Mouse (Mus musculus): Measurements from ENCODE around the gene Olfr177.

The Olfr177 gene

GRCm38 (mm10) chr16:58874668-58875067 is at the start of gene Olfr177:
Gene Olfr177 (minus strand): TSS chr16:58874768.
- in situ Hi-C loops (cut with MboI; ENCODE audit: low sequenced_read_pairs), result no loop called here

- in situ Hi-C loops (cut with MboI; ENCODE audit: low sequenced_read_pairs), result no loop called here
Measured at GRCm38 (mm10) chr16:58891963-58892362, 17.4 kb upstream of the Olfr177 start, which contains the start of gene Olfr178. Gene Olfr178 (minus strand): TSS chr16:58892063.

GRCm38 (mm10) chr16:58884416-58884815 is 9.8 kb upstream of the Olfr177 start:
- in situ Hi-C loops (cut with MboI; ENCODE audit: low sequenced_read_pairs), result no loop called here

GRCm38 (mm10) chr16:58861479-58861878 is 13.1 kb downstream of the Olfr177 start:
- in situ Hi-C loops (cut with MboI; ENCODE audit: low sequenced_read_pairs), result no loop called here

- in situ Hi-C loops (cut with MboI; ENCODE audit: low sequenced_read_pairs), result no loop called here
Measured at GRCm38 (mm10) chr16:58860032-58860737, 14.4 kb downstream of the Olfr177 start.

GRCm38 (mm10) chr16:58826732-58827319 is 47.7 kb downstream of the Olfr177 start, which contains the start of gene Olfr175-ps1:
Gene Olfr175-ps1 (minus strand): TSS chr16:58826782.
- in situ Hi-C loops (cut with MboI; ENCODE audit: low sequenced_read_pairs), result no loop called here

Measured in CH12F3 (cell line).